Mouse (Mus musculus) ES-Bruce4 (cell line): ENCODE results near the gene Stk32c. TPM values are rescaled to one million over a fixed set of nuclear protein-coding genes. Genes with fewer than 3 reads are reported as not detected.

Source experiments
- H3K27ac ChIP-seq: 2 replicates; pipeline ENCODE4 v1.5.1; 2012; ENCODE audit warnings: low read length, inconsistent platforms; ENCODE audit not compliant: insufficient read depth
- H3K27me3 ChIP-seq: 2 replicates; pipeline ENCODE4 v1.6.1; 2012; ENCODE audit warnings: mild to moderate bottlenecking, low read length, inconsistent platforms; ENCODE audit not compliant: control insufficient read depth, poor library complexity, insufficient read depth, severe bottlenecking
- H3K36me3 ChIP-seq: 2 replicates; pipeline ENCODE4 v1.6.1; 2012; ENCODE audit warnings: inconsistent platforms, mild to moderate bottlenecking, low read length, moderate library complexity; ENCODE audit not compliant: control insufficient read depth, poor library complexity, insufficient read depth, severe bottlenecking
- H3K4me1 ChIP-seq: one replicate; pipeline ENCODE4 v1.8.1; 2011; ENCODE audit warnings: low read length; ENCODE audit not compliant: control insufficient read depth, insufficient read depth
- H3K4me3 ChIP-seq: 2 replicates; pipeline ENCODE4 v1.5.1; 2011; ENCODE audit warnings: low read depth, mild to moderate bottlenecking, low read length
- H3K9ac ChIP-seq: 2 replicates; pipeline ENCODE4 v1.6.1; 2012; ENCODE audit warnings: low read depth, mild to moderate bottlenecking, inconsistent platforms; ENCODE audit not compliant: poor library complexity, severe bottlenecking
- H3K9me3 ChIP-seq: replicated peaks from 2 replicates; pipeline ENCODE4 v1.6.1; 2012; ENCODE audit warnings: mild to moderate bottlenecking, low read length, inconsistent platforms; ENCODE audit not compliant: control insufficient read depth, poor library complexity, insufficient read depth, severe bottlenecking
- CTCF ChIP-seq: IDR thresholded peaks from one replicate; pipeline ENCODE4 v1.8.1; 2011; ENCODE audit warnings: low read depth, low read length
- EP300 ChIP-seq: IDR thresholded peaks from 2 replicates; pipeline ENCODE4 v1.6.1; 2011; ENCODE audit warnings: low read depth, low read length; ENCODE audit not compliant: insufficient read depth
- POLR2A ChIP-seq: IDR thresholded peaks from one replicate; pipeline ENCODE4 v1.8.1; 2011; ENCODE audit warnings: low read length; ENCODE audit not compliant: insufficient read depth
- polyA plus RNA-seq: library from polyadenylated mRNA; stranded (reverse); fragments of >200 nt; gene quantifications from 2 replicates; pipeline ENCODE4 v1.2.4, GENCODE M21; 2011; ENCODE audit warnings: low read depth; ENCODE audit not compliant: missing spikeins, insufficient read depth, insufficient read length

The Stk32c gene
- polyA plus RNA-seq, 1 experiment, result 0.42 TPM

- no peak overlapping the region for H3K4me3 ChIP-seq
- TF ChIP-seq CTCF (no peak), POLR2A (no peak), EP300 (no peak)
- H3K9me3 ChIP-seq, result no peaks in the 10 kb centered on the region
- H3K27ac ChIP-seq, result no peak overlapping the region
- no peaks in the 10 kb centered on the region for H3K36me3 ChIP-seq
- H3K27me3 ChIP-seq, result no peaks in the 10 kb centered on the region
- no peaks in the 10 kb centered on the region for H3K4me1 ChIP-seq
- no peak overlapping the region for H3K9ac ChIP-seq
These were observed 11.0 kb upstream of the Stk32c start for GRCm38 (mm10) chr7:139224070-139224469.

DNA sequence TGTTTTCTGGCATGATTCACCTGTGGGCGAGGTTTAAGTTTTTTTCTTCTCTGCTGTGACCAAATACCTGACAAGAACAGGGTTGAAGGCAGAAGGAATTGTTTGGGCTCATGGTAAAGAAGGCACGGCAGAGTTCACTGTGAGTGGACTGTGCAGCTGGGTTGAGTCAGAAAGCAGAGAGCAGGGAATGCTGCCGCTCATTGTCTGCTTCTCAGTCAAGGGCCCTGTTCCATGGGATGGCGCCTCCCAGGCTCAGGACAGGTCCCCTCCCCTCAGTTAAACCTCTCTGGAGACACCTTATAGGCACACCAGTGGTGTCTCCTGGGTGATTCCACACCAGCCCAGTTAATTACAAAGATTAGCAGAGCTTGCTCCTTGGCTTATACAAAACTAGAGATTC lies 9.2 kb upstream of the Stk32c start:
- Histone ChIP-seq H3K4me1 (no peaks in the 10 kb centered on the region), H3K9me3 (no peaks in the 10 kb centered on the region), H3K36me3 (no peaks in the 10 kb centered on the region), H3K27me3 (no peaks in the 10 kb centered on the region), H3K27ac (no peak overlapping the region), H3K9ac (no peak overlapping the region), H3K4me3 (no peak overlapping the region)
- no peak for TF ChIP-seq CTCF
- no peak for TF ChIP-seq POLR2A
- TF ChIP-seq EP300, result no peak

DNA sequence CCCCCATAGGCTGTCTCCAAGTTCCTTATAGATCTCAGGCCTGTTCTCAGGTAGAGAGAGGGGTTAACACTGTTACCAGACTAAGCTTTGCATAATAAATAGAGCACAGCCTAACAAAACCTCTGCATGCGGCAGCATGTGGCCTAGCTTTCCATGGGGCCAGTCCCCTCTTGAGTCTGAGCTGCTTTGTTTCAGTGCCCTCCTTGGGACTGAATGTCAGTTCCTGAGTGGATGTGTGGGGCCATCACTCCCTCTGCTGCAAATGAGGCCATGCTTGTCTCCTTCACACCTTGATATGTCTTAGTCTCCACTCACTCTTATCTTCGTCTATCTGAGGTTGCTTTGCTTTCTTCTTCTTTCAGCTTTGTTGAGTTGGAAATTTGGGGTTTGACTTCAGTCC lies 8.7 kb upstream of the Stk32c start:
- TF ChIP-seq POLR2A (no peak), CTCF (no peak), EP300 (no peak)
- no peak overlapping the region for H3K27ac ChIP-seq
- H3K4me1 ChIP-seq, result no peaks in the 10 kb centered on the region

GRCm38 (mm10) chr7:139221072-139221471 lies 8.0 kb upstream of the Stk32c start:
- Histone ChIP-seq H3K4me3 (no peak overlapping the region), H3K27me3 (no peaks in the 10 kb centered on the region), H3K9ac (no peak overlapping the region), H3K9me3 (no peaks in the 10 kb centered on the region), H3K36me3 (no peaks in the 10 kb centered on the region), H3K4me1 (no peaks in the 10 kb centered on the region), H3K27ac (no peak overlapping the region)
- TF ChIP-seq CTCF (no peak), EP300 (no peak), POLR2A (no peak)

More for the DNA sequence above, 8.7 kb upstream of the Stk32c start:
- Histone ChIP-seq H3K27me3 (no peaks in the 10 kb centered on the region), H3K9ac (no peak overlapping the region), H3K9me3 (no peaks in the 10 kb centered on the region), H3K4me3 (no peak overlapping the region), H3K36me3 (no peaks in the 10 kb centered on the region)

- Histone ChIP-seq H3K4me1 (no peaks in the 10 kb centered on the region), H3K36me3 (no peaks in the 10 kb centered on the region), H3K27me3 (no peaks in the 10 kb centered on the region), H3K4me3 (no peak overlapping the region), H3K9ac (no peak overlapping the region), H3K27ac (no peak overlapping the region), H3K9me3 (no peaks in the 10 kb centered on the region)
- no peak for TF ChIP-seq POLR2A
- TF ChIP-seq EP300, result no peak
- no peak for TF ChIP-seq CTCF
These were observed 7.2 kb upstream of the Stk32c start for GRCm38 (mm10) chr7:139220303-139220702.

DNA sequence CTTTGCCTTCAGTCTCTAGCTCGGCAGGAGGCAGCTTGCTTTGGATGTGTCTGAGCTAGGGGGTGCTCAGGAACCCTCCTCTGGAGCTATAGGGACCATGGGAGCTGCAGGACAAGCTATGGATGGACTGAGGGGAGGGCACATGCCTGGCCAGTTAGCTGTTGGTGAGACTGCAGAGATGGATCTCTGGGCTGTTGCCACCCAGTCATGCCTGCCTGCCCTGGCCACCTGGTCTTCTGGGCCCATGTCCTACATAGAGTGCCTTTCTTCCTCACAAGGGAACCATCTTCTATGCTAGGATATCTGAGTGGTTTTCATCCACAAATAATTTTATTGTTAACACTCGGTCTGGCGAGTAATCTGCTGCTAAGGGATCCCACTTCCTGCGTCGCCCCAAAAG lies 6.4 kb upstream of the Stk32c start:
- Histone ChIP-seq H3K27me3 (no peaks in the 10 kb centered on the region), H3K9me3 (no peaks in the 10 kb centered on the region), H3K4me1 (no peaks in the 10 kb centered on the region), H3K4me3 (no peak overlapping the region), H3K36me3 (no peaks in the 10 kb centered on the region), H3K9ac (no peak overlapping the region), H3K27ac (no peak overlapping the region)
- TF ChIP-seq POLR2A (no peak), CTCF (no peak), EP300 (no peak)
